Mouse (Mus musculus): Measurements from ENCODE around the gene Dbn1.

Dbn1 gene

GRCm38 (mm10) chr13:55510668-55511491 lies 23.0 kb upstream of the Dbn1 start:
- no peak for ATAC-seq (ENCODE audit: insufficient number of reproducible peaks, low FRiP score, low TSS enrichment)

GRCm38 (mm10) chr13:55510332-55510667 lies 22.4 kb upstream of the Dbn1 start:
- ATAC-seq (ENCODE audit: insufficient number of reproducible peaks, low FRiP score, low TSS enrichment), result no peak

- ATAC-seq (ENCODE audit: insufficient number of reproducible peaks, low FRiP score, low TSS enrichment), result no peak
These were observed 20.6 kb upstream of the Dbn1 start for GRCm38 (mm10) chr13:55508531-55508930.

GRCm38 (mm10) chr13:55507877-55508276 lies 20.0 kb upstream of the Dbn1 start:
- no peak for ATAC-seq (ENCODE audit: insufficient number of reproducible peaks, low FRiP score, low TSS enrichment)

- ATAC-seq (ENCODE audit: insufficient number of reproducible peaks, low FRiP score, low TSS enrichment), result no peak
These were observed 18.8 kb upstream of the Dbn1 start for GRCm38 (mm10) chr13:55506697-55507096.

- no peak for ATAC-seq (ENCODE audit: insufficient number of reproducible peaks, low FRiP score, low TSS enrichment)
These were observed 17.9 kb upstream of the Dbn1 start for GRCm38 (mm10) chr13:55505810-55506209.

GRCm38 (mm10) chr13:55504390-55504789 lies 16.5 kb upstream of the Dbn1 start:
- ATAC-seq (ENCODE audit: insufficient number of reproducible peaks, low FRiP score, low TSS enrichment), result no peak

- ATAC-seq (ENCODE audit: insufficient number of reproducible peaks, low FRiP score, low TSS enrichment), result no peak
These were observed 14.5 kb upstream of the Dbn1 start for GRCm38 (mm10) chr13:55502405-55502804.

GRCm38 (mm10) chr13:55500575-55500974 lies 12.7 kb upstream of the Dbn1 start:
- no peak for ATAC-seq (ENCODE audit: insufficient number of reproducible peaks, low FRiP score, low TSS enrichment)

- no peak for ATAC-seq (ENCODE audit: insufficient number of reproducible peaks, low FRiP score, low TSS enrichment)
These were observed 11.0 kb upstream of the Dbn1 start for GRCm38 (mm10) chr13:55498906-55499305.

GRCm38 (mm10) chr13:55496661-55497060 lies 8.8 kb upstream of the Dbn1 start:
- no peak for ATAC-seq (ENCODE audit: insufficient number of reproducible peaks, low FRiP score, low TSS enrichment)

GRCm38 (mm10) chr13:55495702-55496101 lies 7.8 kb upstream of the Dbn1 start:
- no peak for ATAC-seq (ENCODE audit: insufficient number of reproducible peaks, low FRiP score, low TSS enrichment)

GRCm38 (mm10) chr13:55494883-55495621 lies 7.1 kb upstream of the Dbn1 start:
- ATAC-seq (ENCODE audit: insufficient number of reproducible peaks, low FRiP score, low TSS enrichment), result peak; percentile 87

- no peak for ATAC-seq (ENCODE audit: insufficient number of reproducible peaks, low FRiP score, low TSS enrichment)
These were observed 6.3 kb upstream of the Dbn1 start for GRCm38 (mm10) chr13:55494257-55494656.

GRCm38 (mm10) chr13:55486916-55487577 lies 864 bp downstream of the Dbn1 start:
- no peak for ATAC-seq (ENCODE audit: insufficient number of reproducible peaks, low FRiP score, low TSS enrichment)

GRCm38 (mm10) chr13:55486029-55486794 lies 1.7 kb downstream of the Dbn1 start:
- no peak for ATAC-seq (ENCODE audit: insufficient number of reproducible peaks, low FRiP score, low TSS enrichment)

GRCm38 (mm10) chr13:55484520-55485088 lies 3.3 kb downstream of the Dbn1 start:
- no peak for ATAC-seq (ENCODE audit: insufficient number of reproducible peaks, low FRiP score, low TSS enrichment)

- no peak for ATAC-seq (ENCODE audit: insufficient number of reproducible peaks, low FRiP score, low TSS enrichment)
These were observed 4.3 kb downstream of the Dbn1 start for GRCm38 (mm10) chr13:55483593-55483992.

GRCm38 (mm10) chr13:55483071-55483470 lies 4.8 kb downstream of the Dbn1 start:
- ATAC-seq (ENCODE audit: insufficient number of reproducible peaks, low FRiP score, low TSS enrichment), result no peak

GRCm38 (mm10) chr13:55482542-55482941 lies 5.4 kb downstream of the Dbn1 start:
- ATAC-seq (ENCODE audit: insufficient number of reproducible peaks, low FRiP score, low TSS enrichment), result no peak

Data from cerebellum, adult (tissue).